Mouse (Mus musculus) spleen, adult 2 months (tissue): Measurements from ENCODE around the gene Msh5. TPM values are rescaled to one million over a fixed set of nuclear protein-coding genes. Genes with fewer than 3 reads are reported as not detected.

Experiments
- DNase-seq, 2 experiments: peaks; one replicate each; pipeline versions ENCODE4 v3.0.0 to v3.0.0-alpha.2; 2012 to 2021; ENCODE audit warnings: low spot score in 2 of 2, low read depth in 1 of 2
- H3K27ac ChIP-seq: fragments of 200-500 bp; 2 replicates; pipeline ENCODE4 v1.5.1; 2012; ENCODE audit warnings: low read length, inconsistent platforms; ENCODE audit not compliant: insufficient read depth
- H3K27me3 ChIP-seq: fragments of 200-500 bp; 2 replicates; pipeline ENCODE4 v1.6.1; 2012; ENCODE audit warnings: mild to moderate bottlenecking, moderate library complexity, low read length, inconsistent platforms; ENCODE audit not compliant: control insufficient read depth, insufficient read depth
- H3K36me3 ChIP-seq: fragments of 200-500 bp; 2 replicates; pipeline ENCODE4 v1.6.1; 2012; ENCODE audit warnings: mild to moderate bottlenecking, low read length, inconsistent platforms; ENCODE audit not compliant: control insufficient read depth, insufficient read depth
- H3K4me1 ChIP-seq: fragments of 200-500 bp; 2 replicates; pipeline ENCODE4 v1.6.1; 2011; ENCODE audit warnings: inconsistent platforms; ENCODE audit not compliant: control insufficient read depth, insufficient read depth, insufficient read length
- H3K4me3 ChIP-seq: fragments of 200-500 bp; 2 replicates; pipeline ENCODE4 v1.5.1; 2011; ENCODE audit warnings: mild to moderate bottlenecking, inconsistent platforms; ENCODE audit not compliant: insufficient read depth, insufficient read length; ENCODE audit errors: extremely low read depth
- CTCF ChIP-seq: fragments of 200-500 bp; IDR thresholded peaks from 2 replicates; pipeline ENCODE4 v1.5.1; 2011; ENCODE audit warnings: mild to moderate bottlenecking, inconsistent platforms; ENCODE audit not compliant: insufficient read depth, insufficient read length, insufficient replicate concordance; ENCODE audit errors: extremely low read depth
- POLR2A ChIP-seq: fragments of 200-500 bp; IDR thresholded peaks from 2 replicates; pipeline ENCODE4 v1.6.1; 2011; ENCODE audit warnings: low read depth, low read length, inconsistent platforms
- WGBS: fragments of 180-500 bp; shearing (Covaris S2); methylation state at CpG from one replicate; pipeline ENCODE4 v1.1.7; 2018; 5-methylcytosine and 5-hydroxymethylcytosine counted together
- polyA plus RNA-seq: library from polyadenylated mRNA; depleted of rRNA; stranded (reverse); fragments of >200 nt; gene quantifications from 2 replicates; pipeline ENCODE4 v1.2.3, GENCODE M21; 2012

The Msh5 gene
- polyA plus RNA-seq, 1 experiment: 8.6 TPM

GRCm38 (mm10) chr17:35077786-35078233 is 31.3 kb upstream of the Msh5 start, which contains the start of gene Ly6g6d:
Gene Ly6g6d, minus strand, starts transcription at chr17:35078065.
- Histone ChIP-seq H3K36me3 (no peaks in the 10 kb centered on the region), H3K4me1 (no peaks in the 10 kb centered on the region; the same call in 1 of the 2 replicates), H3K4me3 (no peak within 1 kb of the TSS; the same call in 1 of the 2 replicates), H3K27me3 (no peaks in the 10 kb centered on the region), H3K27ac (no peak within 1 kb of the TSS)
- TF ChIP-seq CTCF (peak; percentile 22; the same call in 1 of the 2 replicates), POLR2A (no peak)
- whole genome bisulfite sequencing: 4% methylated on average over 14 of the region's 14 CpGs
- DNase-seq: peak in 1 of 2 experiments; percentile 19

DNA sequence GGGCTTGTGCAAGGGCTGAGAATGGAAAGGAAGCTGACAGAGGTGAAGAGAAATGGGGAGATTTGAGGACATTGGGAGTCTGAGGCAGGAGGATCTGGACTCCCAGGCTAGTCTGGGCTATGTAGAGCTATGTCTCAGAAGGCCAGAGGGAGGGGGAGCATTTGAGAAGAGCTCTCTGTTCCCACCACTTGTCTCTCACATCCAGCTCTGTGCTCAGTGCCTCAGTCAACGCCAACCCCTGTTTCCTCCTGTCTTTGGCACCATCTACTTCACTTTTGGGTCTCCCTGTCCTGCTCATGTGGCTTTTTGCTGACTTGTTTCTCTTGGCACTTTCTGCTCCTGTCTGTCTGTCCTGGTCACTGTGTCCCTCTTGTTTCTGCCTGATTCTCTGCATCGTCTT is 30.7 kb upstream of the Msh5 start:
- Histone ChIP-seq H3K36me3 (no peaks in the 10 kb centered on the region), H3K4me1 (no peaks in the 10 kb centered on the region; the same call in 1 of the 2 replicates), H3K4me3 (no peak overlapping the region; the same call in 1 of the 2 replicates), H3K27ac (no peak overlapping the region), H3K27me3 (no peaks in the 10 kb centered on the region)
- DNase-seq: no peak
- TF ChIP-seq POLR2A (no peak), CTCF (no peak)
- 11% methylated on average over 2 of the region's 2 CpGs for WGBS

DNA sequence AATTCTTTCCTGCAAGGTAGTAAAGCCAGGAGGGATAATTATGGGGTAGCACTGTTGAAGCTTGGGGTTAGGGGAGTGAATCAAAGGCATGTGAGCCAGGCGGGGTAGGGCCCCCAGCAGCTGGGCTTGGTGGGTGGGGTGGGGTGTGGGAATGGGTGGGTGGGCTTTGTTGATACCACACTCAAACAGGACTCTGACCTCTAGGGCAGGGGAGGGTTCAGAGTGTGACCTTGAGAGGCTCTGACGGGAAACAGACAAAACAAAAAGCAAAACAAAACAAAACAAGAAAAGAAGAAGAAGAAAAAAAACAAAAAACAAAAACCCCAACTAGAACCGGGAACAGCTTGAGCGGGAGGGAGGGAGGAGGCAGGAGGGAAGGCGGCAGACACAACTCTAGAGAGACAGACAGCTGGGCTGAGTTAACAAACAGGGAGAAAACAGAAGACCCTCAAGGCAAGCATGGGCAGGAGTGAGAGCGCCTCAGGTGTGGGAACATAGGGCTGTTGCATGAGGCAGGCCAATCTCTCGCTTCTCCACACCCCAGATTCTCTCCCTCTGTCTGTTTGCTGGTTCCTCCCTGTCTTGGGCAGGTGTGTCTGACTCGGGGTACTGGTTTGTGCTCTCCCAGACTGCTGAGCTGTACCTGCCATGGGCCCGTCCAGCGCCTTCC is 30.1 kb upstream of the Msh5 start, which contains the start of gene Ly6g6e:
Ly6g6e (plus strand) TSS at position 396 of the 670 bp plus-strand sequence.
- Histone ChIP-seq H3K27me3 (no peaks in the 10 kb centered on the region), H3K36me3 (no peaks in the 10 kb centered on the region), H3K27ac (no peak within 1 kb of the TSS), H3K4me3 (no peak within 1 kb of the TSS; the same call in 1 of the 2 replicates), H3K4me1 (no peaks in the 10 kb centered on the region; the same call in 1 of the 2 replicates)
- TF ChIP-seq CTCF: no peak
- DNase-seq: no peak
- WGBS: 66% methylated on average over 10 of the region's 10 CpGs

GRCm38 (mm10) chr17:35074097-35074496 is 27.6 kb upstream of the Msh5 start:
- H3K36me3 ChIP-seq: no peaks in the 10 kb centered on the region
- 10% methylated on average over 17 of the region's 17 CpGs for WGBS
- H3K27me3 ChIP-seq: no peaks in the 10 kb centered on the region
- no peak for DNase-seq
- no peak overlapping the region for H3K27ac ChIP-seq
- H3K4me1 ChIP-seq: no peaks in the 10 kb centered on the region; the same call in 1 of the 2 replicates
- TF ChIP-seq CTCF: no peak
- no peak for TF ChIP-seq POLR2A
- H3K4me3 ChIP-seq: no peak overlapping the region

- Histone ChIP-seq H3K4me1 (no peaks in the 10 kb centered on the region), H3K36me3 (no peaks in the 10 kb centered on the region), H3K27ac (no peak overlapping the region), H3K27me3 (no peaks in the 10 kb centered on the region; the same call in 1 of the 2 replicates), H3K4me3 (no peak overlapping the region)
- TF ChIP-seq POLR2A (no peak), CTCF (no peak)
- DNase-seq: no peak
- WGBS: 87% methylated on average over 9 of the region's 9 CpGs
Observed at GRCm38 (mm10) chr17:35071454-35071853, 24.9 kb upstream of the Msh5 start.

DNA sequence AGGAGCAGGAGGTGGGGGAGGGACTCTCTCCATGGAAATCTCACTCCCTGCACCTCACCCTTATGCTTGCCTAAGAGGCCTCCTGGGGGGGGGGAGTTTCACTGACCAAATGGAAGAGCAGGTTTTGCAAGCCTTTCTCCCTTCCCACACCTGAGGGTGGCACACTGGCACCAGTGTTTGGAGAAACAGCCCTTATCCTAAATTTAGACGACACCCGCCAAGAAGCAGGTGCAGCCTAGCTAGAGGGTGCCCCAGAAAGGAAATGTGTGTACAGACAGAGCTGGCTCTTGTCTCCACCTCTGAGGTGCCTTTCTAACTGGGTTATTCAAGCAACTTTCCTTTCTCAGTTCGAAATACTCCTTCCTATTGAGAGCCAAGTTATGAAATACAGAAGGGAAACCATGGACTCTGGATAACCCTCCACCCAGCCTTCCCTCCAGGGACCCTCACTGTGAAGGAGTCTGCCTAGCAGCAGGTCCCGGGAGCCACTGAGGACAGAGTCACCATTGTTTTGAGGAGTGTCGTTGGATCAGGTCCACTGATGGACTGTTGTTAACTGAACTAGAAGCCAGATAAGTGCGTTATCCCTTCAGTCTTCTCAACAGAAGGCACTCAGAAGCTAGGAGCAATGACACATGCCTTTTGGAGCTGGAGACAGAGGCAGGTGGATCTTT is 24.1 kb upstream of the Msh5 start:
- 44% methylated on average over 6 of the region's 6 CpGs for WGBS
- TF ChIP-seq CTCF (no peak), POLR2A (no peak)
- no peaks in the 10 kb centered on the region; the same call in 1 of the 2 replicates for H3K27me3 ChIP-seq
- H3K36me3 ChIP-seq: no peaks in the 10 kb centered on the region
- no peak overlapping the region for H3K4me3 ChIP-seq
- H3K4me1 ChIP-seq: no peaks in the 10 kb centered on the region
- no peak for DNase-seq
- no peak overlapping the region for H3K27ac ChIP-seq

DNA sequence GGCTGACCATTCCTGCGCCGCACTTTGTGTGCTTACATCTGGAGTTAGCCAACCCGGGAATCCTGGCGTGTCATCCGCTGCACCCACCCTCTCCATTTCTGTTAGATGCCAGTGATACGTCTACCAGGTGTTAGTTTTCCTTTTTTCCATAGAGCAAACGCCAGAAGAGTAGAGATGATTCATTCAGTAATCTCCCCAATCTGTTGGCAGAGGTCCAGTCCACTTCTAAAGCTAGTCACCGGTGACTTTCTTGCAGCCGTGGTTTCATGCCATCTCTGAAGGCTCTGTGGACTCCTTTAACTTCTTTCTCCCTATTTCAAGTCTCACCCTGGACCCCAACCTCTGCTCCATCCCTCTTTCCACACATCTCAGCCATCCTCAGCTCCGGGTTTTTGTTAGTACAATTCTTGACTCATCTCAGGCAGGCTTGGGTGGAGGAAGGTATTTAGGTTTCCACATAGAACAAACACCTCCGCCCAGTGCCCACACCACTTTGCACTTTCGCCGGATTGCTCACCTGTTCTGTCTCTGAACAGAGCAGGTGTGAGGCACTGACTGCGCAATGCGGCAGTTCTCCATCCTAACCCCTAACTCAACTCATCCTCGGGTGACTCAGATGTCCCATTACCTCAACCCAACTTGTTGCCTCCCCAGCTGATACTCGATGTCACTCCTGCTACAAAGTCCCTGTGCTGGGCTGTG is 21.8 kb upstream of the Msh5 start:
- H3K4me3 ChIP-seq: no peak overlapping the region
- no peaks in the 10 kb centered on the region for H3K36me3 ChIP-seq
- peaks cover 8% of the 10 kb centered on the region for H3K4me1 ChIP-seq
- H3K27me3 ChIP-seq: no peaks in the 10 kb centered on the region; the same call in 1 of the 2 replicates
- 74% methylated on average over 17 of the region's 17 CpGs for WGBS
- no peak for DNase-seq
- H3K27ac ChIP-seq: no peak overlapping the region
- no peak for TF ChIP-seq POLR2A
- no peak for TF ChIP-seq CTCF
